Mouse (Mus musculus): Measurements from ENCODE around the gene Gm13119. TPM values are rescaled to one million over a fixed set of nuclear protein-coding genes. Genes with fewer than 3 reads are reported as not detected.
"Not testable (repeated sequence)": the region's sequence is repeated elsewhere in the genome, so short reads cannot be mapped to it uniquely, and the experiment has no call there.

The Gm13119 gene
- not detected for total RNA-seq (2021)

DNA sequence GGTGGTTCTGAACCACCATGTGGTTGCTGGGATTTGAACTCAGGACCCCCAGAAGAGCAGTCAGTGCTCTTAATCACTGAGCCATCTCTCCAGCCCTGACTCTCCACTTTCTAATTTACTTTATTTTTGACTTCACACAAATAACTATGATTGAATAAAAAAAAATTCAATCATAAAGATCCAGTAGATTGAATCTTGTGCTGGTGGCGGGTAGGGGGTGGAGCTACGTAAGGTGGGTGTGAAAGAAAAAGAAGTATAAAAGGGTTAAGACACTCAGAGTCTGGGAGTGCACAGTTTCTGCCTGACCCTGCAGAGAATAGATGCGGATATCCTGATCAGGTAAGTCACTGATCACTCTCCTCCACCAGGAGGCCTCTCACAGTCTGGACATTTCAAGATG lies at the start of gene Gm13119:
Gene Gm13119, plus strand, starts transcription at position 301 of the 400 bp plus-strand sequence.
- DNase-seq: not testable (repeated sequence)

DNA sequence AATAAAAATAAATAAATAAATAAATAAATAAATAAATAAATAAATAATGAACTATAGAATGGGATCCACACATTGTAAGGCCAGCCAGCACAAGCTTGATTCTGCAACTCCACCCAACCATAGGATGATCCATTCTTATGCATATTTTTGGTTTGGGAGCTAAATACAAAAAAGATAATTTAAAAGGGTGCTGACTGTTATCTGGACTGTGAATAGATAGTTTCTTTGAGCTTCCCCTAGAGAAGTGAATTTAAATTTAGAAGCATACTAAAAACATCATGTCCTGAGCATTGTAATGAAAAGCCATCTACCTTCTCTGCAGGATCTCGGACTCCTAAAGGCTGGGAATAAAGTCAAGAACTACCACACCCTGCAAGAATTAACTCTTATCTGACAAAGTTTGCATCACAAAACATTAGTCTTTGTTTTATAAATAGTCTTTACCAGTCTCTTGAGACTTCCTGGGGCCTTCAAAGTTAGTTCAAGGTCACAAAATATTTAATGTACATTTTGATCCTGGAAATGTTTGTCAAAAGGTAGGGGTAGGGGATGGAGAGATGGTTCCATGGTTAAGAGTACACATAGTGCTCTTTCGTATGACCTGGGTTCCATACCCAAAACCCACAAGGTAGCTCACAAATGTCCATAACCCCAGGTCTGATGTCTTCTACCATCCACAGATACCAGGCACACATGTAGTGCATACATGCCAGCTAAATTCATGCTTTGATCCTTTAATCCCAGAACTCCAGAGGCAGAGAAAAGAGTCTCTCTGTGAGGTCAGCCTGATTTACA lies 44.9 kb upstream of the Gm13119 start:
- DNase-seq: not testable (repeated sequence)

DNA sequence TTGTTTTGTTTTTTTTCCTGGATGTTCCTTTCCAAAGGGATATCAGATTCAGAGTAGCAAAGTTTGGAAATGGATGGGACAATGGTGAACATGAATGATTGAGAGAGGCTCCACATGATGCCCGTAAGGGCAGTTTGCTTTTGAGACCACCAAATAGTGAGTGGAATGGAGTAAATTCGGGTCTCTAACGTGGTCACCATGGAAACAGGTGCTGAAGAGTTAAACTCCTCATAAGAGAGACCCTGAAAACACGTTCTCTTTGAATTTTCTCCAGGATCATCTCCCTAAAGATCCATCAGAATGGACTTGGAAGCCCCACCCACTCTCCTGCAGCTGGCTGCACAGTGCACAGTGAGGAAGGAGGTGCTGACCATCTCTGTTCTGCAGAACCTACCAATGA lies 27.8 kb upstream of the Gm13119 start, which contains the start of gene Gm13128:
Gene Gm13128, plus strand, starts transcription at position 301 of the 400 bp plus-strand sequence.
- not testable (repeated sequence) for DNase-seq

DNA sequence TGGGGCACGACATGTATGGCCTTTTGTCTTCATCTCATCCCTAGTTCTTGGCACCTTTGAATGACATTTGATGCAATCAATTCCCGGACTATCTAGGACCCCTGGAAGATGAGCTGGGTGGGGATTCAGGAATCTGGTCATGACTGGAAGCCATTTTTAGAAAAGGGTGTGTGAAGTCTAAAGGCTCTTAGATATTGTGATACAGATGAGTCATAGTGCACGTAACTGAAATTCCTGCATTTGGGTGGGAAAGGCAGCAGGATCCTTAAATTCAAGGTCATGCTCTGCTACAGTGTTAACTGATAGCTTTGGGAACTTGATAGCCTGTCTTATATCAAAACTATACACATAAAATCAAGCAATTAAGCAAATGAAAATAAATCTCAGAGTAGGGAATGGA lies 21.9 kb upstream of the Gm13119 start:
- DNase-seq: not testable (repeated sequence)

DNA sequence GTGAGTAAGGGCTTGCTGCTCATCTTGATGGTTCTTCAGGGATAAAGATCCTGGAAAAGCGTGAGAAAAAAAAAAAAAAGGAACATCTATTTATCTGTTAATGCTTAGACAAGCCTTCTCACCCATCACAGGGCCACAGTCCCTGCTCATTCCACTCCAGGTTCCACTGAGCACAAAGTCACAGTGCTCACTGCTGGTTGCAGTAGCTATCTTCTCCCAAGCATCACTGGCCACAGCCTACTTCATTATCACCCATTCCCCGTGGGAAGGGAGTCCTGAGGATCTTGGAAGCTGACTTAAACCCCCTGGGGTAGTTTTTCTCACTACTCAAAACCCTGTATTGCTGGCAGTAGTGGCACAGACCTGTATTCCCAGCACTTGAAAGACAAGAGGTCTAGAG lies 20.2 kb downstream of the Gm13119 start, which contains the start of gene Pramef20:
Gene Pramef20, minus strand, starts transcription at position 23 of the 400 bp plus-strand sequence.
- DNase-seq: no peak

DNA sequence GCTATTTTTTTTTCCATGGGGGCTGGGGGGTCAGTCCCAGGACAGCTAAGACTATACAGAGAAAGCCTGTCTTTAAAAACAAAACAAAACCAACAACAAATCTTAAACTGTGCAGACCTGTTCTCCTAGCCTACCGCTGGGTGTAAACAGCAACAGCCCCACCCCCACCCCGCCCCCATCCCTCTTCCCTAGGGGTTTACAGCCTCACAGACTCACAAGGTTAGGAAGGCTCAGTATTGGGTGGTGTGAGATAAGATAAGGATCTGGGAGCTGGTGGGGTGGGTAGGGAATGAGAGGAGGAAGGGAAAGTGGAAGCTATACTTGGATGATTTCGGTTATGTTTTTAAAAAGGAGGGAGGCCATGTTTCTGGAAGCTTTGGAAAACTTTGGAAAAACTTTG lies 38.6 kb downstream of the Gm13119 start:
- DNase-seq: no peak

DNA sequence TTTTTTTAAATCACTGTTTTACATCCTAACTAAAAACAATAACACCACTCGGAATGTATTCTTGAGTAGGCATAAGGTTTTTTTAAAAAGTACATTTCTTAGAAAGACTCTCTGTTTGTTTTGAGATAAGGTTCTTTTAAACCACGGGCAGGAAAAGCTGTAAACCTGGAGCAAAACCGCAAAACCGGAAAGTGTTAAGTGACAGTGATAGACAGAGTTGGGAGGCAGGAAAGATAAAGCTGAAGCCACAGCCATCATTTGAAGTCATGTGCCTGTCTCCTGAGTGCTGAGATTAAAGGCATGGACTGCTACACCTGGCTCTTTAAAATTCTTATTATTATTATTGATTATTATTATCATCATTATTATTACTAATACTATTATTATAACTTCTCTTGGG lies 45.0 kb downstream of the Gm13119 start:
- no peak for DNase-seq

DNA sequence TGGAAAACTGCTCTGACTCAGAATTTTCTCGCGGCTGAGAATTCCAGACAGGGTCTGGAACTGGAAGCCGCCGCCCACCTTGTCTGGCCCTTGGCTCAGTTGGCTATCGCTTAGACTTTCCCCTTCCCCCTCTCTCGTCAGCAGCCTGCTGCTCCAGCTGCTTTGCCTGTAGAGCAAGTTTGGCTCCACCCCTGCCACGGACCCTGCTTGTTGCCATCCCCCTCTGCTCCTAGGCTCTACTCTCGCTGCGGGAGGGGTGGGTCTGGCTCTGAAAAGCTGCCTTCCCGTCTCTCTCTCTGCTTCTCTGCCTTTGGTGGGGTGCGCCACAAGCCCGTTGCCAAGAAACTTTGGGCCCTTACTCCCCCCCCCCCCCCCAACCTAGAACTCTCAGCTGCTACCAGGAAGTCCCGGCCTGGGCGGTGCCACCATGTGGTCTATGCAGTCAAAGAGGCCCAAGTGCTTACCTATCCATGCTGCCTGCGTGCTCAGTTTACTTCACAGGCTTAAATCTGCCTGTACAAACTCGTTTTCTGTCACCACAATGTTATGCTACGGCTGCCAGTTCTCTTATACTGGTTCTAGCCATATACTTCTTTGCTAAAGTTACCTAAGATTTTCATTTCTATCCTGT lies 46.8 kb downstream of the Gm13119 start:
- no peak for DNase-seq

DNA sequence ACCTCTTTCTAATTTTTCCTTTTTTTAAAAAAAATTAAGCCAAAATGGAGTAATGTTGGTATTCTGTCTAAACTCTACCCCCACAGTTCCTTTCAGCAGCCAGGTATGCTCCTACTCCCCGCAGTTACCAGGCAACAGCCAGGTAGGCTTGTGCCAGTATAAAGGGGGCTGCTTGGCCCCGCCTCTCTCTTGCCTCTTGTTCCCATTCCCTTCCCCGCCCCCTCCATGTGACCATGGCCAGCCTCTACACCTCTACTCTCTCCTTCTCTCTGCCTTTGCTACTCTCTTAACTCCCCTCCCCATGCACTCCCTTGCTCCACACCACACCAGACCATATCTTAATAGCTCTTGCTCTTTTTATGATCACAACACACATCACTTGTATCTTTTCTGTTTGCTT lies 48.5 kb downstream of the Gm13119 start:
- no peak for DNase-seq

DNA sequence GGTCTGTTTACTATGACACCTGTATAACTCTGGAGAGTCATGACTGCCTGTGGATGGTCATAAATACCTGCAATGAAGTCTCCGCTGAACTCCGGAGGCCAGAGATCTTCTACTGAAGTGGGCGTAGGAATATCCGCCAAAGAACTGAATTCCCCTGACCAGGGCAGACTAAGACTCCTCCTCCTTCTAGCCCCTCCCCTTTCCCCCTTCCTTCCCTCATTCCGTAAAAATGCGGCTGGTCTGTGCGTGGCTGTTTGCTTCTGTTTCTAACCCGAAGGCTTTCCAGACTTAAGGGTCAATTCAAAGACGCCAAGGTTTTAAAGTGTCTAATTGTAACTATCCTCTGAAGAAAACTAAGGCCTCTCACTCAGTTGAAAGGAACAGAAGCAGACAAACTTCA lies 50.5 kb downstream of the Gm13119 start, which contains the start of gene Pramef12:
Gene Pramef12, minus strand, starts transcription at position 175 of the 400 bp plus-strand sequence.
- DNase-seq: no peak

Other genes with a start within 250 kb of the Gm13119 start
- not detected for gene Oog3, start 195.3 kb upstream of the Gm13119 start, total RNA-seq (2021)
- gene Oog2, start 167.2 kb upstream of the Gm13119 start, total RNA-seq (2021): not detected
- gene C87977, start 144.6 kb upstream of the Gm13119 start, total RNA-seq (2021): not detected
- gene Pramel5, start 77.5 kb upstream of the Gm13119 start, total RNA-seq (2021): not detected
- gene Gm13128, start 27.7 kb upstream of the Gm13119 start, total RNA-seq (2021): not detected
- not detected for gene Pramef20, start 20.0 kb downstream of the Gm13119 start, total RNA-seq (2021)
- gene Pramef12, start 50.5 kb downstream of the Gm13119 start, total RNA-seq (2021): not detected
- gene 1700012P22Rik, start 80.8 kb downstream of the Gm13119 start, total RNA-seq (2021): not detected
- gene Gm9944, start 95.4 kb downstream of the Gm13119 start, total RNA-seq (2021): not detected
- not detected for gene Aadacl3, start 105.8 kb downstream of the Gm13119 start, total RNA-seq (2021)
- not detected for gene 9430007A20Rik, start 161.9 kb downstream of the Gm13119 start, total RNA-seq (2021)
- not detected for gene Gm13124, start 207.2 kb downstream of the Gm13119 start, total RNA-seq (2021)

All from layer of hippocampus, postnatal 36 days (tissue).